ENCODE assay signal across 8 mouse cellular contexts in genomic region chr6:88083672-88084071, GRCm38 (mm10). TPM values are rescaled to one million over a fixed set of nuclear protein-coding genes. Genes with fewer than 3 reads are reported as not detected.
A peak's percentile ranks its signal among the peaks of the same experiment; 100 is the strongest.
DNase-seq lines count a peak whose midpoint lies in the region; ATAC-seq lines count a peak whose summit lies in the region.

No protein-coding gene starts in this region.

- ATAC-seq in kidney, embryonic 14.5 days (ENCODE audit: low FRiP score, low TSS enrichment) = peak; percentile 10; the same call in 1 of the 2 replicates
- peak; percentile 1; the same call in 1 of the 2 replicates for ATAC-seq in hindbrain, embryonic 16.5 days
- no peak for ATAC-seq in midbrain, embryonic 14.5 days (ENCODE audit: low FRiP score, low TSS enrichment)

- peaks cover 1% of the 10 kb centered on the region; the same call in 1 of the 2 replicates for H3K27me3 ChIP-seq in kidney, embryonic 14.5 days (ENCODE audit: control insufficient read depth, insufficient read depth, low read length)
- peaks cover 18% of the 10 kb centered on the region for H3K27me3 ChIP-seq in embryonic facial prominence, embryonic 10.5 days (replicated peaks; ENCODE audit: low read depth, poor library complexity, severe bottlenecking)
- no peaks in the 10 kb centered on the region for H3K27me3 ChIP-seq in hindbrain, embryonic 16.5 days (replicated peaks; ENCODE audit: control insufficient read depth, insufficient read depth, low read length)
- 0 out of 2 replicates have a peak, but pooled peaks cover 3% of the 10 kb centered on the region for H3K27me3 ChIP-seq in midbrain, embryonic 14.5 days (ENCODE audit: control insufficient read depth, insufficient read depth, low read length)

- WGBS in kidney, embryonic 14.5 days = 61% methylated on average over 3 of the region's 3 CpGs
- WGBS in embryonic facial prominence, embryonic 10.5 days = 70% methylated on average over 3 of the region's 3 CpGs
- WGBS in hindbrain, embryonic 16.5 days = 69% methylated on average over 3 of the region's 3 CpGs
- WGBS in midbrain, embryonic 14.5 days = 67% methylated on average over 3 of the region's 3 CpGs

- H3K4me3 ChIP-seq in kidney, embryonic 14.5 days (ENCODE audit: low read length) = peak overlapping the region; percentile 100
- H3K4me3 ChIP-seq in embryonic facial prominence, embryonic 10.5 days = peak overlapping the region; percentile 99
- peak overlapping the region; percentile 100; the same call in 1 of the 2 replicates for H3K4me3 ChIP-seq in hindbrain, embryonic 16.5 days (ENCODE audit: low read length)
- peak overlapping the region; percentile 100 for H3K4me3 ChIP-seq in midbrain, embryonic 14.5 days (replicated peaks; ENCODE audit: low read depth, low read length)

- H3K4me2 ChIP-seq in kidney, embryonic 14.5 days (replicated peaks; ENCODE audit: low read depth, low read length) = peak overlapping the region; percentile 87
- peak overlapping the region; percentile 79 for H3K4me2 ChIP-seq in hindbrain, embryonic 16.5 days (ENCODE audit: low read length)
- peak overlapping the region; percentile 90 for H3K4me2 ChIP-seq in midbrain, embryonic 14.5 days (ENCODE audit: low read length)

- H3K4me1 ChIP-seq in kidney, embryonic 14.5 days (ENCODE audit: control insufficient read depth, insufficient read depth, low read length) = peaks cover 22% of the 10 kb centered on the region
- H3K4me1 ChIP-seq in embryonic facial prominence, embryonic 10.5 days = peaks cover 27% of the 10 kb centered on the region
- H3K4me1 ChIP-seq in hindbrain, embryonic 16.5 days (ENCODE audit: control insufficient read depth, insufficient read depth, low read depth, low read length) = peaks cover 24% of the 10 kb centered on the region
- H3K4me1 ChIP-seq in midbrain, embryonic 14.5 days (ENCODE audit: control insufficient read depth, insufficient read depth, low read length) = peaks cover 17% of the 10 kb centered on the region

- no peaks in the 10 kb centered on the region for H3K9me3 ChIP-seq in kidney, embryonic 14.5 days (ENCODE audit: control insufficient read depth, low read length)
- no peaks in the 10 kb centered on the region for H3K9me3 ChIP-seq in embryonic facial prominence, embryonic 10.5 days
- H3K9me3 ChIP-seq in hindbrain, embryonic 16.5 days (ENCODE audit: control insufficient read depth, low read length) = no peaks in the 10 kb centered on the region
- no peaks in the 10 kb centered on the region for H3K9me3 ChIP-seq in midbrain, embryonic 14.5 days (ENCODE audit: control insufficient read depth, low read length)

- H3K27ac ChIP-seq in kidney, embryonic 14.5 days (ENCODE audit: low read depth, low read length) = no peak overlapping the region; the same call in 1 of the 2 replicates
- peak overlapping the region; percentile 92 for H3K27ac ChIP-seq in embryonic facial prominence, embryonic 10.5 days (replicated peaks)
- no peak overlapping the region for H3K27ac ChIP-seq in hindbrain, embryonic 16.5 days (ENCODE audit: low read depth, low read length)
- H3K27ac ChIP-seq in midbrain, embryonic 14.5 days (replicated peaks; ENCODE audit: low read depth, low read length) = no peak overlapping the region

- no peak overlapping the region for H3K9ac ChIP-seq in kidney, embryonic 14.5 days (ENCODE audit: low read depth, low read length)
- H3K9ac ChIP-seq in hindbrain, embryonic 16.5 days (ENCODE audit: low read depth, low read length) = no peak overlapping the region
- H3K9ac ChIP-seq in midbrain, embryonic 14.5 days (replicated peaks; ENCODE audit: low read length) = no peak overlapping the region

- no peak for DNase-seq in kidney, postnatal 10 days
- DNase-seq in embryonic facial prominence, embryonic 10.5 days (ENCODE audit: low spot score) = no peak
- no peak for DNase-seq in midbrain, embryonic 14.5 days
- no peak for DNase-seq in spleen, postnatal 36 days (ENCODE audit: low spot score in 2 of 2)
- no peak for DNase-seq in urinary bladder, postnatal 10 days (ENCODE audit: low spot score)
- DNase-seq in spleen, postnatal 4 days (ENCODE audit: low spot score in 2 of 2) = no peak

- peaks cover 5% of the 10 kb centered on the region for H3K36me3 ChIP-seq in kidney, embryonic 14.5 days (ENCODE audit: control insufficient read depth, insufficient read depth, low read length)
- peaks cover 18% of the 10 kb centered on the region for H3K36me3 ChIP-seq in embryonic facial prominence, embryonic 10.5 days (replicated peaks)
- no peaks in the 10 kb centered on the region for H3K36me3 ChIP-seq in hindbrain, embryonic 16.5 days (ENCODE audit: control insufficient read depth, insufficient read depth, low read length)
- peaks cover 6% of the 10 kb centered on the region; the same call in 1 of the 2 replicates for H3K36me3 ChIP-seq in midbrain, embryonic 14.5 days (ENCODE audit: control insufficient read depth, insufficient read depth, low read length)

RNA-seq across cellular contexts. Expression of gene Rpn1, which starts 0.6 kb away (rescaled TPM):
- polyA plus RNA-seq in kidney, embryonic 14.5 days (2014; fragmentation: Nextera tagmentation; extraction: Ambion mirVana) = 294 and 402 TPM in 2 replicates
- 302 and 327 TPM in 2 replicates for polyA plus RNA-seq in embryonic facial prominence, embryonic 10.5 days (2016; fragmentation: Nextera tagmentation; extraction: Ambion mirVana)
- 325 and 351 TPM in 2 replicates for polyA plus RNA-seq in hindbrain, embryonic 16.5 days (2015; fragmentation: Nextera tagmentation; extraction: Ambion mirVana)
- polyA plus RNA-seq in midbrain, embryonic 14.5 days (2014; fragmentation: Nextera tagmentation; extraction: Ambion mirVana) = 251 and 290 TPM in 2 replicates

RNA-seq across cellular contexts. Expression of gene Rab7, which starts 38.6 kb away (rescaled TPM):
- 151 and 222 TPM in 2 replicates for polyA plus RNA-seq in kidney, embryonic 14.5 days (2014; fragmentation: Nextera tagmentation; extraction: Ambion mirVana)
- polyA plus RNA-seq in embryonic facial prominence, embryonic 10.5 days (2016; fragmentation: Nextera tagmentation; extraction: Ambion mirVana) = 206 and 207 TPM in 2 replicates
- 399 and 401 TPM in 2 replicates for polyA plus RNA-seq in hindbrain, embryonic 16.5 days (2015; fragmentation: Nextera tagmentation; extraction: Ambion mirVana)
- polyA plus RNA-seq in midbrain, embryonic 14.5 days (2014; fragmentation: Nextera tagmentation; extraction: Ambion mirVana) = 328 and 378 TPM in 2 replicates
